Mouse (Mus musculus) neutrophil, adult 5-6 weeks (primary cell): ENCODE results near the gene Rbms1. TPM values are rescaled to one million over a fixed set of nuclear protein-coding genes. Genes with fewer than 3 reads are reported as not detected.
A peak's percentile ranks its signal among the peaks of the same experiment; 100 is the strongest.

ENCODE experiments used
- ATAC-seq: fragments of 151-379, 151-347 bp; 2 replicates; pipeline ENCODE4 v1.8.0; 2017; ENCODE audit warnings: mild to moderate bottlenecking, moderate TSS enrichment; ENCODE audit not compliant: insufficient number of reproducible peaks, poor library complexity, low FRiP score, severe bottlenecking; ENCODE audit errors: extremely low read depth
- total RNA-seq: library from RNA; stranded (forward); fragments of 200-1000 nt; gene quantifications from 2 replicates; pipeline ENCODE4 v1.2.3, GENCODE M21; 2017

Rbms1 gene
- total RNA-seq: 122 and 137 TPM in 2 replicates

DNA sequence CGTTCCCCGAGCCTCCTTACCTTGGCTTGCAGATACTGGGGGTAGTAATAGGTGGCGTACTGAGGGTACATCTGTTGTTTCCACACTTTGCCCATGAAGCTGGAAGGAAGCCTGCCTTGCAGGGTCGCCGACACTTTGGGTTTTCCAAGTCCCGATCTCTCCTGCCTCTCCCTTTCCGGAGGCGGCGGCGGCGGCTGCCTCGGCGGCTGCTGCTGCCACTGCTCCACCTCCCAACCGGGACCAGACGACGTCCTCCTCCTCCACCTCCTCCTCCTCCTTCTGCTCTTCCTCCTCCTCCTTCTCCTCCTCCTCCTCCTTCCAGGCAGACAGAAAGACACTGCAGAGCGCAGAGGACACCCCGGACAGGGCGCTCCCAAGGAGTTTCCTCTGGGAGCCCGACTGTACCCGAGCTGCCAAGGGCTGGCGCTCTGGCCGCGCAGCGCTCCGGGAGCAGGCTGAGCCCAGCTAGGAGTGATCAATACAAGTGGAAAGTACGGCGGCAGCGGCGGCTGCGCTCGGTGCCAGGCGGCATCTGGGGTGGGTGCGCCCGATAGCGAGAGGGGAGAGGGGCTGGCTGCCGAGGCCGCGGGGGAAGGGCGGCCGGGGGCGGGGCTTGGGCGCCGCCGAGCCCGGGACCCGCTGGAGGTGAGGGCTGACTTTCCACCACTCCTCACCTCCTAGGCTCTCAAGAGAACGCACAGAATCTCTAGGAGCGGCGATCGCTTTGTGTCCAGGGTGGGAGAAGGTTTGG, at the start of gene Rbms1:
Gene Rbms1, minus strand, starts transcription at position 522 of the 751 bp plus-strand sequence.
- no peak for ATAC-seq

GRCm38 (mm10) chr2:61012249-61012828, 49.3 kb upstream of the Rbms1 start:
- ATAC-seq: no peak

DNA sequence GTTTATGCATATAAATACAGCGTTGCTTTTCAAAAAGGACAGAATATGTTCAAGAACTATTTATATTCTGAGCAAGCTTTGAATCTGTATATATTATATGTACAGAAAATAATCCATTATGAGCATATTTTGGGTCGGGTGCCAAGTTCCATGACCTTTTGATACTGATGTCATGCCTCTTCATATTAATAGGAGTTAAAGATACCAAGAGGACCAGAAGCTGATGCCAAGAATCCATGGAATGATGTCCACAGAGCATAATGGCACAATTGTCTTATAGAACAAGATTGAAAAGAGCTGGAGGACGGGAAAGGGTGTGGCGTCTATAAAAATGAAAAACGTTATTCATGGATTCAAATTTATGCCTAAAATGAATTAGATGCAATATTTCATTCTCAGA, 23.3 kb upstream of the Rbms1 start:
- ATAC-seq: no peak

DNA sequence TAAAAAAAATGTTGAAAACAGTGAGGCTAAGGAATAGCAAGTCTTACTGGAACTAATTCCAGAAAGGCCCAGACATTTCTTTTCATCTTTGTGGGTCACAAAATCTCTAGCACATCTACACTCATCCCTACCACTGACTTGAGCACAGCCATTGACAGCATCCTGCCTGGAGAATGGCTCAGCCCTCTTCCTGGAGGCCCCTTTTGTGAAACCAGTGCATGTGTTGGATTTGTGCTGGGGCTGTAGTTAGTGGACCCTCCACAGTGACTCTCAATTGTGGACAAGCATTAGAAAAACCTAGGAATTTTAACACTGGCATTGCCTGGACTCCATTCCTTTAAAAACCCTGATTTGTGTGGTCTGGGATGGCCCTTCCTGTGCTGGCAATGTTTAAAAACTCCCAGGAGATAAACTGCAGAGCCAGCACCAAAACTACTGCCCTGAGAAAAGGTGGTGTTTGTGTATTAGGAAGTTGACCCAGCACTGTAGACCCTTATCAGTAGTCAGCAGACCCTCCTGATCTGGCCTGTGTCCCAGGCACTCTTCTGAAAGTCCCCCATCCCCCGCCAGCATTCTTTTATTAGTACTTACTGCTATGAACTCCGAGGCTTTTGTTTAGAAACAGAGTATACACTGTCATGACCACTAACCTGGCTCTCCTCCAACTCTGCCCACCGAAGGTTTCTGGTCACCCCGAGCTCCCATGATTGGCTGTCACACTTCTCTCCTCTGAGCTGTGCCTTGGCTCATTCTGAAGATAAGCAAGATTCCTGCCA, 15.7 kb upstream of the Rbms1 start:
- ATAC-seq: no peak

- ATAC-seq: no peak
Measured at GRCm38 (mm10) chr2:60972189-60972814, 9.3 kb upstream of the Rbms1 start.

DNA sequence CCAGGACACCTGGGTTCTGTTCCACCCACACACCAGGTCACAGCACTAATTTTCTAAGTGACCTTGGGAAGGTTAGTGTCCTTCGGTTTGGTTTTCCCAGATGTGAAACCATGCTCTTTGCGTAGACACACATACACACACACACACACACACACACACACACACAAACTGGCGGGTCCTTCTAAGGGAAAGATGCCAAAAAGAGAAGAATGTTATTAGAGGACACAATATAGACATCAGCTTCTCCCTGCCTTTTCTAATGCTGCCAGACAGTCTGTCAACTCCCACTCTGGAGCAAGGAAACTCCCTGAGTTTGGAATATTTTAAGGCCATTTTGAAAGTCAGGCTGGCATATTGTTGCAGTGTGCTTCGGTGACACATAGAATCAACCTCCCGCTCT, 624 bp upstream of the Rbms1 start:
- ATAC-seq: no peak

GRCm38 (mm10) chr2:60962001-60962670, 856 bp downstream of the Rbms1 start:
- ATAC-seq: no peak

- ATAC-seq: no peak
Measured at GRCm38 (mm10) chr2:60961281-60961680, 1.7 kb downstream of the Rbms1 start.

DNA sequence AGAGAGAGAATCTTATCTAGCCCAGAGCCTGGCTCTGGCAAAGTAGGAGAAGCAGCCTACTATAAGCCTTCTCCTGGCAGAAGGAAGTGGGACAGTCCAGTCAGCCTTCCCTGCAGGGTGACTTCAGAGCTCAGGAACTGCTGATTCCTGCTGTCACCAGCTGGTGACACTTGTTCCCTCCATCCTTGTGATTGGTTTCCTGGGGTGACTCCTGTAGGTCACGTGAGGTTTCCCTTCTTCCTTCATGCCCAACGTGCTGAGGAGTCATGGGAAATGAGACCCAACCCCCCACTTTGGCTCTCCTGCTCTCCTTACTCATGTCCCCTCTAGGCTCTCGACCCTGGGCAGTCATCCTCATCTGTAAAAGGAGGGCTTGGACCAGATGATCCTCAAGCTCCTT, 14.8 kb downstream of the Rbms1 start:
- no peak for ATAC-seq

- no peak for ATAC-seq
Measured at GRCm38 (mm10) chr2:60947817-60948216, 15.2 kb downstream of the Rbms1 start.

- ATAC-seq: no peak
Measured at GRCm38 (mm10) chr2:60940454-60940961, 22.5 kb downstream of the Rbms1 start.

DNA sequence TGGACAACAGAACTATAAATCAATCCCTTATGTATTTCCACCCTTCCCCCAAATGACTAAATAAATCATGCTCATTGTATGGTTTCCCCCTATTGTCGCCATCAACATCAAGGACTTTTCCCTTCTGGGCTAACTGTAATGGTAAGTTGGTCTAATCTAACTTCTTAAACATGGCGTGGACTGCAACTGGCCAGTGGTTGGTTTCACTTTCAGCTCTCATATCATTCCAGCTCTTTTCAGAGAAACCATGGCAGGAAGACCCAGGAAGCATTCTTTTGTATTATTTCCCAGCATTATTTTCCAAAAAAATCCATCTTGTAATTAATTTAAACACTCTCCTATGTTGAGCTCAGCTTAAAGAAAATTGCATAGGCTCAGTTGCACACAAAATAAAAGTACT, 23.0 kb downstream of the Rbms1 start:
- ATAC-seq: no peak

- no peak for ATAC-seq
Measured at GRCm38 (mm10) chr2:60936910-60937309, 26.1 kb downstream of the Rbms1 start.

GRCm38 (mm10) chr2:60928948-60929347, 34.0 kb downstream of the Rbms1 start:
- no peak for ATAC-seq

DNA sequence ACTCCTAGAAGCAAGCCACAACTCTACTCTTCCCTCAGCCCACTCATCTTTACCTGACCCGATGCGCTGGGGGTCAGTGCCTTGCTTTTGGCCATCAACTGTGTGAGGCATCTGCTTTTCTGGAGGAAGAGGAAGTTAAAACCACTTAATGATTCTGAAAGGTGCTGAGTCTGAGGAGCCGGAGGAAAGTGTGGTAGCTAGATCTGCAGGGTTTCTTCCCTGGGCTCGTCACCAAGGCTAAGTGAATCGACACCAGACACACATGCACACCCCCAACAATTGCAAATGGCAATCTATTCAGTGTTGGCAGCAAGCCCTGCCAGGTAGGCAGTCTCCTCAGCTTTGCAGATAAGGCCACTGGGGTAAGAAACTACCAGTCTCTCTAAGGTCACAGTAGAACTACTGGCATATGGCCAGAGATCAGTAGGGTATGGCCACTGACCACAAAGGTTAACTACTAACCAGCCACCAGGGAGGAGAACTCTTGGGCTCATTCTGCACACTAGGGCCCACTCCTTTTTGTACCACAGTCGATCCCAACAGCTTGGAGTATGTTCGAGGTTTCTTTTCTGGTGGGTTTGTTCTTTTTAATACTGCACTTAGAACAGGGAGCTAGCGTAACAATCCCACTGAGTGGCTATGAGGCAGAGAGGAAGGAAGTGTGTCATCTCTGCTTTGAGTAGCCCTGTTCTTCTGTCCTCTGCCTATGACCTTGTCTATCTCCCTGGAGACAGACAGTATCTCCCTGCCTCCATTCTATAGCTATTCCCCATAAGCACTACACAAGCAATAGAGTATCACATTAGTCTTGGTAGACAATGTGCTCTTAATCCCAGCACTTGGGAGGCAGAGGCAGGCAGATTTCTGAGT, 34.9 kb downstream of the Rbms1 start:
- ATAC-seq: peak; percentile 40; the same call in 1 of the 2 replicates

GRCm38 (mm10) chr2:60925063-60925462, 37.9 kb downstream of the Rbms1 start:
- ATAC-seq: no peak

- no peak for ATAC-seq
Measured at GRCm38 (mm10) chr2:60923756-60924544, 39.0 kb downstream of the Rbms1 start.
